Mouse (Mus musculus) C2C12 (cell line): ENCODE data around the gene Pgp.

Experiments
- CEBPB ChIP-seq: IDR thresholded peaks from one replicate; pipeline ENCODE4 v1.6.1; 2011; ENCODE audit warnings: low read depth, mild to moderate bottlenecking, control low read depth, moderate library complexity
- CTCF ChIP-seq: IDR thresholded peaks from one replicate; pipeline ENCODE4 v1.5.1; 2011; ENCODE audit not compliant: control insufficient read depth, insufficient read depth, insufficient read length
- MAX ChIP-seq: IDR thresholded peaks from one replicate; pipeline ENCODE4 v1.6.1; 2011; ENCODE audit warnings: mild to moderate bottlenecking, control low read depth

- no peak for TF ChIP-seq CEBPB
- TF ChIP-seq MAX = no peak
- TF ChIP-seq CTCF = no peak
These were observed 44.3 kb upstream of the Pgp start for GRCm38 (mm10) chr17:24425905-24426304.
